Mouse (Mus musculus) lung, embryonic 14.5 days (tissue): Measurements from ENCODE around the gene Cnot9. TPM values are rescaled to one million over a fixed set of nuclear protein-coding genes. Genes with fewer than 3 reads are reported as not detected.

Source experiments
- ATAC-seq: fragments of 200-750 bp; cut with Nextera tagmentation; 2 replicates; pipeline ENCODE4 v1.8.0; 2017; ENCODE audit warnings: mild to moderate bottlenecking, moderate TSS enrichment, moderate library complexity; ENCODE audit not compliant: insufficient read depth
- DNase-seq: peaks from one replicate; pipeline ENCODE4 v3.0.0-alpha.2; 2015
- H3K27ac ChIP-seq: fragments of 300-500 bp; sonication (generic); 2 replicates; pipeline ENCODE4 v1.5.1; 2014; ENCODE audit warnings: low read depth, mild to moderate bottlenecking, moderate library complexity
- H3K27me3 ChIP-seq: fragments of 300-500 bp; sonication (generic); 2 replicates; pipeline ENCODE4 v1.6.1; 2014; ENCODE audit warnings: low read length, control low read depth; ENCODE audit not compliant: insufficient read depth
- H3K36me3 ChIP-seq: fragments of 300-500 bp; sonication (generic); 2 replicates; pipeline ENCODE4 v1.6.1; 2014; ENCODE audit warnings: control low read depth; ENCODE audit not compliant: insufficient read depth
- H3K4me1 ChIP-seq: fragments of 300-500 bp; sonication (generic); 2 replicates; pipeline ENCODE4 v1.6.1; 2014; ENCODE audit warnings: antibody characterized with exemption, control low read depth; ENCODE audit not compliant: insufficient read depth
- H3K4me2 ChIP-seq: fragments of 300-500 bp; sonication (generic); 2 replicates; pipeline ENCODE4 v1.6.1; 2014; ENCODE audit warnings: mild to moderate bottlenecking
- H3K4me3 ChIP-seq: fragments of 300-500 bp; sonication (generic); 2 replicates; pipeline ENCODE4 v1.5.1; 2014; ENCODE audit warnings: low read depth, low read length
- H3K9ac ChIP-seq: fragments of 300-500 bp; sonication (generic); 2 replicates; pipeline ENCODE4 v1.6.1; 2014
- H3K9me3 ChIP-seq: fragments of 300-500 bp; sonication (generic); 2 replicates; pipeline ENCODE4 v1.6.1; 2016; ENCODE audit warnings: low read depth, low read length, control low read depth
- CTCF ChIP-seq: IDR thresholded peaks from 2 replicates; pipeline ENCODE4 v1.5.1; 2016; ENCODE audit warnings: antibody characterized with exemption, low read depth
- WGBS: fragments of 180-500 bp; shearing (Covaris S2); extraction: QIAGEN DNeasy Blood & Tissue Kit; methylation state at CpG from one replicate; pipeline ENCODE4 v1.1.7; 2014; 5-methylcytosine and 5-hydroxymethylcytosine counted together
- polyA plus RNA-seq: library from polyadenylated mRNA; unstranded; fragments of >200 nt; fragmentation: Nextera tagmentation; extraction: Ambion mirVana; gene quantifications from 2 replicates; pipeline ENCODE4 v1.2.1, GENCODE M21; 2014

The Cnot9 gene
- polyA plus RNA-seq, 1 experiment from 2014 or later, result 85.4 TPM

DNA sequence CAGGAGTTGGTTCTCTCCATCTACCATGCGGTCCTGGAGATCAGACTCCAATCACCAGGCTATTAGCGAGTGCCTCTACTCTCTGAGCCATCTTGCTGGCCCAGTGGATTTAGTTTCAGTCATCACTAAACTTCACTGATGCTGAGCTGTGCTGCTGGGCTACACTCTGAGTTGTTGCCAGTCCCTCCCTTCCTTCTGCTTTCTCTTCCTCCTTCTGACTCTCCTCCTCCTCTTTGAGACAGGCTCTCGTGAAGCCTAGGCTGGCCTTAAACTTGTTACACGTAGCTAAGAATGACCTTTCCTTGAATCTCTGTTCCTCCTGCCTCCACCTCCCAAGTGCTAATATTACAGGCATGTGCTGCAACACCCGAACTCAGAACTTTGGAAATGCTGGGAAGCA lies 53.2 kb downstream of the Cnot9 start:
- H3K9ac ChIP-seq, result no peak overlapping the region
- no peak overlapping the region for H3K27ac ChIP-seq
- H3K4me1 ChIP-seq, result no peaks in the 10 kb centered on the region
- no peaks in the 10 kb centered on the region for H3K9me3 ChIP-seq
- DNase-seq, result no peak
- TF ChIP-seq CTCF, result no peak
- no peak for ATAC-seq
- no peak overlapping the region for H3K4me3 ChIP-seq
- H3K36me3 ChIP-seq, result 0 out of 2 replicates have a peak, but pooled peaks cover 3% of the 10 kb centered on the region
- WGBS, result 77% methylated on average over 5 of the region's 5 CpGs
- H3K4me2 ChIP-seq, result no peak overlapping the region
- no peaks in the 10 kb centered on the region for H3K27me3 ChIP-seq

DNA sequence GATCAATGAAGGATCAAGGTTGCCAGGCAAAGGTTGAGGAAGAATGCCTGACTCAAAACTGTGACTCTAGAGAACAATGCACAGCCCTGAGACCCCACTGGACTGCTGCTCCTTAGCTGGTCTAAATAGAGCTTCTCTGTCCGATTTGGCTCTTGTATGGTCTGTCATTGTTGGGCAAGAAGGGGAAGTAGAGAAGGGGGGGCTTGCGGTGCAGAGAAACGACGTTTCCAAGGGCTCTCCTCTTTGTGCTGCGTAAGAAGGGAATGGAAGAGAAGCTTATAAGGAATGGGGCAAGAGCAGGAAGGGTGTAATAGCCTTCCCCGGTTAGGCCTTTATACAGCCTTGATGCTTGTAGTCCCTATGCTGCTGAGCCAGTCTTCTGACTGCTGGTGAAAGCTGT lies 60.0 kb downstream of the Cnot9 start:
- DNase-seq, result no peak
- TF ChIP-seq CTCF, result no peak
- no peak for ATAC-seq
- Histone ChIP-seq H3K9ac (no peak overlapping the region), H3K27ac (no peak overlapping the region), H3K4me2 (no peak overlapping the region), H3K9me3 (no peaks in the 10 kb centered on the region), H3K27me3 (no peaks in the 10 kb centered on the region), H3K4me3 (no peak overlapping the region), H3K36me3 (peaks cover 65% of the 10 kb centered on the region), H3K4me1 (no peaks in the 10 kb centered on the region)
- WGBS, result 87% methylated on average over 6 of the region's 6 CpGs

DNA sequence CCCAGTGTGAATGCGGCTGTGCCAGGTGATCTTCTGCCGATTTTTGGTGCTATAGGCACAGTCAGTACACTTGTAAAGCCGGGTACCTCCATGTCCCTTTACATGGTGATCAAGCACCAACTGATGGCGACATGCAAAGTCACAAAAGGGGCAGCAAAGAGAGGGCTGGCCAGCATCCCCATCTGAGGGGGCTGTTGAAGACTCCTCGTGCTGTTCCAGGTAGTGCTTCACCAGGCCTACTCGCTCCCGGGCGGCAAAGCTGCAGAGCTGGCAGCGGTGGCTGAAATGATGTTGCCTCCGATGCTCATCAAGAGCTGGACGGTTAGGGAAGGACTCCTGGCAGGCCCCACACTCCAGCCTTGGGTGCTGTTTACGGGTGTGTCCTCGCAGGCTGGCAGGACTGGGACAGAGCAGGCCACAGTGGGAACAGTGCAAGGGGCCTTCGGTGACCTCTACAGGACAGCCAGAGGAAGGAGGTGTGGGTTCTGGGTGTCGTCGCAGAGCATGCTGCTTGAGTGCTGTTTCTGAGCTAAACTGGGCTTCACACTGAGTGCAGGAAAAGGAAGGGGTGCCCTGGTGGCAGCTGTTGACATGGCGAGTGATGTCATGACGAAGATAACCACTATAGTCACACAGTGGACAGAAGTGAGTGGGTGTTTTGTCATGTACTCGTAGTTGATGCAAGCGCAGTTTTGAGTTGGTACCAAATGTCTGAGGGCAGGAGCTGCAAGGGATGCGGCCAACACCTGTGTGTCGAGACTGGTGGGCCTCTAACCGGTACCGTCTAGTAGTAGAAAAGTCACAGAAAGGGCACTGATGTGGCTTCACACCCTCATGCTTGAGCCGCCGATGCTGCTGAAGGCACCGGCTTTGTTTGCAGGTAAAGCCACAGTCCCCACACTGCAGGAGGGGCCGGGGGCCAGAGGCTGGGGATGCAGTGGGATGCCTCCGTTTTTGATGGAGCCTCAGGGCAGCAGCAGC lies 64.2 kb downstream of the Cnot9 start:
- ATAC-seq, result no peak

More for the DNA sequence above, 64.2 kb downstream of the Cnot9 start:
- Histone ChIP-seq H3K27ac (no peak overlapping the region), H3K4me1 (no peaks in the 10 kb centered on the region), H3K4me3 (no peak overlapping the region), H3K27me3 (no peaks in the 10 kb centered on the region), H3K9me3 (no peaks in the 10 kb centered on the region), H3K36me3 (peaks cover 92% of the 10 kb centered on the region), H3K9ac (no peak overlapping the region), H3K4me2 (no peak overlapping the region)
- WGBS, result 91% methylated on average over 29 of the region's 29 CpGs
- DNase-seq, result no peak
- TF ChIP-seq CTCF, result no peak

Other genes starting within 250 kb of the Cnot9 start
- 0.18 and 0.57 TPM in 2 replicates for gene Gpbar1, start 227.5 kb upstream of the Cnot9 start, polyA plus RNA-seq
- 233 and 236 TPM in 2 replicates for gene Aamp, start 221.3 kb upstream of the Cnot9 start, polyA plus RNA-seq
- gene Pnkd, start 221.1 kb upstream of the Cnot9 start, polyA plus RNA-seq, result 103 and 104 TPM in 2 replicates
- 25.5 and 29.8 TPM in 2 replicates for gene Tmbim1, start 200.4 kb upstream of the Cnot9 start, polyA plus RNA-seq
- gene Catip, start 143.9 kb upstream of the Cnot9 start, polyA plus RNA-seq, result 0.62 and 0.63 TPM in 2 replicates
- gene Slc11a1, start 130.9 kb upstream of the Cnot9 start, polyA plus RNA-seq, result 3.1 and 3.5 TPM in 2 replicates
- 99.4 and 102 TPM in 2 replicates for gene Ctdsp1, start 114.5 kb upstream of the Cnot9 start, polyA plus RNA-seq
- 0.42 and 0.43 TPM in 2 replicates for gene Vil1, start 96.7 kb upstream of the Cnot9 start, polyA plus RNA-seq
- 0.45 and 0.68 TPM in 2 replicates for gene Plcd4, start 36.8 kb downstream of the Cnot9 start, polyA plus RNA-seq
- 40.4 and 41.2 TPM in 2 replicates for gene Usp37, start 38.2 kb downstream of the Cnot9 start, polyA plus RNA-seq
- 9.9 and 11.6 TPM in 2 replicates for gene Zfp142, start 82.2 kb downstream of the Cnot9 start, polyA plus RNA-seq
- gene Bcs1l, start 82.2 kb downstream of the Cnot9 start, polyA plus RNA-seq, result 17.8 and 21.3 TPM in 2 replicates
- gene Rnf25, start 95.3 kb downstream of the Cnot9 start, polyA plus RNA-seq, result 5.3 and 7.5 TPM in 2 replicates
- gene Stk36, start 95.4 kb downstream of the Cnot9 start, polyA plus RNA-seq, result 5.8 and 7.4 TPM in 2 replicates
- 32.6 and 37.9 TPM in 2 replicates for gene Ttll4, start 155.7 kb downstream of the Cnot9 start, polyA plus RNA-seq
- gene Cyp27a1, start 207.5 kb downstream of the Cnot9 start, polyA plus RNA-seq, result 1.9 and 2.2 TPM in 2 replicates
- gene Prkag3, start 243.2 kb downstream of the Cnot9 start, polyA plus RNA-seq, result 0.12 and 0.29 TPM in 2 replicates